Mouse (Mus musculus): ENCODE measurements around the gene Plekha4. TPM values are rescaled to one million over a fixed set of nuclear protein-coding genes. Genes with fewer than 3 reads are reported as not detected.
"Not testable (repeated sequence)": the region's sequence is repeated elsewhere in the genome, so short reads cannot be mapped to it uniquely, and the experiment has no call there.

The Plekha4 gene
- polyA plus RNA-seq, 1 experiment, result 4.6 TPM

DNA sequence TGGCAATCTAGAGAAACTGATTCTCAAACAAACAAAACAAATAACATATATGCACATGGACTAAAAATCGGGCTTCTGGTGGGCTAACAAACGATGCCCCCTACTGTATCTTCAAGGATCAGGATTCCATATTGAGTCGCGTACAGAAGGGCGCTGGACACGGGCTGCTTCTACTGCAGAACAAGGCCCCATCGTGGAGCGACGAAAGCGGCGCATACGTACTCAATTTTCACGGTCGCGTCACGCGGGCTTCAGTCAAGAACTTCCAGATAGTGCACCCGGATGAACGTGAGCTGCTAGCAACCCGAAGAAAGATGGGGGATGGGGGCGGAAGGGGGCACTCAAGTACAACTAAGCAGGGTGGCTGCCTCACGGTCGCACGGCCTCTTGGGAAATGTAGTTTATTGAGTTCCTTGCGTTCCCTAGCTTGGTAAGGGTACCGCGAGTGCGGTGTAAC, 4.4 kb upstream of the Plekha4 start:
- Histone ChIP-seq H3K27ac (ENCODE audit: insufficient read depth, low read depth, low read length) (peak overlapping the region; percentile 70), H3K36me3 (ENCODE audit: control insufficient read depth, insufficient read depth, low read length) (peaks cover 2% of the 10 kb centered on the region; the same call in 1 of the 2 replicates), H3K4me3 (ENCODE audit: insufficient read depth, low read depth, low read length) (peak overlapping the region; percentile 67), H3K4me1 (ENCODE audit: control insufficient read depth, insufficient read depth, low read length) (peaks cover 18% of the 10 kb centered on the region), H3K27me3 (replicated peaks; ENCODE audit: control insufficient read depth, insufficient read depth, low read length) (no peaks in the 10 kb centered on the region)
- WGBS, result 1% methylated on average over 28 of the region's 28 CpGs
- DNase-seq, result peak; percentile 94
- TF ChIP-seq CTCF (conservative IDR thresholded peaks at IDR 0.05; ENCODE audit: insufficient read depth, insufficient read length, low read depth, low read length) (no peak), POLR2A (IDR thresholded peaks at IDR 0.05; ENCODE audit: low read depth, low read length) (no peak)

DNA sequence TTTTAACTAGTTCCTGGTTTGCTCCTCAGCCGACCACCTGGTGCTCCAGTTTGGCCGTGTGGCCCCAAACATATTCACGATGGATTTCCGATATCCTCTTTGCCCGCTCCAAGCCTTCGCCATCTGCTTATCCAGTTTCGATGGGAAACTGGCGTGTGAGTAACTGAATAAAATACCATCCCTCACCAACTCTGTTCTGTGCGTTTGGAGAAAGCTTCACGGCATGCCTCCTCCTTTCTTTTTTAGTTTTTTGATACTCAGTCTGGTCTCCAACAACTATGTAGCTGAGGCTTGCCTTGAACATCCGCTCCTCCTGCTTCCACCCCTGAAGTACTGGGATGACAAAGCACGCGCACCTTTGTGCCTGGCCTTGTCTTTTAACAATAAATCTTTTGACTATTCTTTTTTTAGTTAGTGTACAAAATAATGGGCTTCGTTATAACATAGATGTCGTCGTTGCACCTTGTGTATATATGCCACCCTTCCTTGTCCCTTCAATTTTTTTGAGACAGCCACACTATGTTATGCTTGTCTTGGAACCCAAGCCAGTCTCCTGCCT, 3.9 kb upstream of the Plekha4 start:
- Histone ChIP-seq H3K27me3 (replicated peaks; ENCODE audit: control insufficient read depth, insufficient read depth, low read length) (no peaks in the 10 kb centered on the region), H3K4me1 (ENCODE audit: control insufficient read depth, insufficient read depth, low read length) (peaks cover 20% of the 10 kb centered on the region), H3K36me3 (ENCODE audit: control insufficient read depth, insufficient read depth, low read length) (peaks cover 2% of the 10 kb centered on the region; the same call in 1 of the 2 replicates), H3K27ac (ENCODE audit: insufficient read depth, low read depth, low read length) (no peak overlapping the region; the same call in 1 of the 2 replicates), H3K4me3 (ENCODE audit: insufficient read depth, low read depth, low read length) (peak overlapping the region; percentile 67)
- DNase-seq, result no peak
- no peak for TF ChIP-seq POLR2A (IDR thresholded peaks at IDR 0.05; ENCODE audit: low read depth, low read length)
- no peak for TF ChIP-seq CTCF (conservative IDR thresholded peaks at IDR 0.05; ENCODE audit: insufficient read depth, insufficient read length, low read depth, low read length)
- WGBS, result 58% methylated on average over 16 of the region's 16 CpGs

DNA sequence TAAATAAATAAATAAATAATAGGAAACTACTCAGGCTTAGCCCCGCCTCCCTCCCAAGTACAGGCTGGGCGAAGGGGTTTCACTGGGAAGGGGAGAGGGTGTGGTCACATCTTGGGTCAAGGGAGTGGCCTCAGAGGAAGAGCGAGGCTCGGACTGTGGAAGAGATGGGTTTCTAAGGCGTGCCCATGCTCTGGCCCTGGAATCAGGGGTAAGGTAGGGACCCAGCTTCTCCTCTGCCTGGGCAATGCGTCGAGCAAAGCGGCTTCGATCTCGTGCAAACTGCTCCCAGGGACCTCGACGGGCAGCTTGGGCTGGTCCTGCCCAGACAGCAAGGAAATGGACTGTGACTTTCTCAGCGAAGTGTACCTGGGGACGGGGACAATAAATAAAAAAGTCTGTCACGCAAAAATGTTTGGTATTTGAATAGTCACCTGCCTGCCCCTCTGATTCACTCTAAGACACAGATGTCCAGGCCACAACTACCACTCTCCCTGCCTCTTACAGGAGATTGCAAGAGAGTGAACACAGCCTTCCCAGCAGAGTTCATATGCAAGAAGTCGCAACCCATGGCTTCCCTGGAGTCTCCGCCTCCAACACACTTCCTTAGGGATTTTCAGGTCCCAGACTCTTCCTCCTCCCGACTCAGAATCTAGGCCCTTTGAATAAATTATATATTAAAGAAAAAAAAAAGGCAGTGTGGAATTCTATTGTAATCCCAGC, 3.0 kb upstream of the Plekha4 start:
- peak overlapping the region; percentile 20; the same call in 1 of the 2 replicates for H3K4me3 ChIP-seq (ENCODE audit: insufficient read depth, low read depth, low read length)
- H3K36me3 ChIP-seq (ENCODE audit: control insufficient read depth, insufficient read depth, low read length), result peaks cover 2% of the 10 kb centered on the region; the same call in 1 of the 2 replicates
- TF ChIP-seq CTCF (conservative IDR thresholded peaks at IDR 0.05; ENCODE audit: insufficient read depth, insufficient read length, low read depth, low read length), result no peak
- no peak for TF ChIP-seq POLR2A (IDR thresholded peaks at IDR 0.05; ENCODE audit: low read depth, low read length)
- H3K4me1 ChIP-seq (ENCODE audit: control insufficient read depth, insufficient read depth, low read length), result peaks cover 20% of the 10 kb centered on the region
- WGBS, result 47% methylated on average over 18 of the region's 18 CpGs
- H3K27me3 ChIP-seq (replicated peaks; ENCODE audit: control insufficient read depth, insufficient read depth, low read length), result no peaks in the 10 kb centered on the region
- peak; percentile 35 for DNase-seq
- H3K27ac ChIP-seq (ENCODE audit: insufficient read depth, low read depth, low read length), result peak overlapping the region; percentile 62

DNA sequence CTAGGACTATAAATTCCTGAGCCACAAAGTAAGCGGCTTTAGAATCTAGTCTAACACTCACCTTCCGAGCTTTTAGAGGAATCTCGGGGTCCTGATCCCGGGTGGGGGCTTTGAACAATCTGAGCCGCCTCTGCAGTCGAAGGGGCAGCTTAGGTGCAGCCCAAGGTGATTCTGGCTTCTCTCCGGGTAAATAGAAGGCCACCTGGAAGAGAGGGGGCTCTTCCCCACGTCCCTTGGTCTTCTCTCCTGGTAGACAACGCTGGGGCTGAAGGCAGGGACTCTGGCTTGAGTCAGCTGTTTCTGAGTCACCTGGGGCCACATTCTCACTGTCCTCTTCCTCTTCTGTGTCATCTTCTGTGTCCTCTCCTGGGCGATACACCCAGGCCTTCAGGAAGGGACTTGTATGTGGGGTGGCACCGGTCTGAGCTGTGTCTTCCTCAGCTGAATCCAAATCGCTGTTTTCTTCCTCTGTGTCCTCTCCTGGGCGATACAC, 2.4 kb upstream of the Plekha4 start:
- H3K27ac ChIP-seq (ENCODE audit: insufficient read depth, low read depth, low read length), result no peak overlapping the region; the same call in 1 of the 2 replicates
- TF ChIP-seq POLR2A (IDR thresholded peaks at IDR 0.05; ENCODE audit: low read depth, low read length) (no peak), CTCF (conservative IDR thresholded peaks at IDR 0.05; ENCODE audit: insufficient read depth, insufficient read length, low read depth, low read length) (no peak)
- H3K4me3 ChIP-seq (ENCODE audit: insufficient read depth, low read depth, low read length), result 0 out of 2 replicates have a peak overlapping the region, but pooled peaks have one; percentile 2
- no peaks in the 10 kb centered on the region for H3K27me3 ChIP-seq (replicated peaks; ENCODE audit: control insufficient read depth, insufficient read depth, low read length)
- DNase-seq, result no peak
- 63% methylated on average over 13 of the region's 13 CpGs for WGBS
- H3K4me1 ChIP-seq (ENCODE audit: control insufficient read depth, insufficient read depth, low read length), result peaks cover 20% of the 10 kb centered on the region
- peaks cover 2% of the 10 kb centered on the region; the same call in 1 of the 2 replicates for H3K36me3 ChIP-seq (ENCODE audit: control insufficient read depth, insufficient read depth, low read length)

DNA sequence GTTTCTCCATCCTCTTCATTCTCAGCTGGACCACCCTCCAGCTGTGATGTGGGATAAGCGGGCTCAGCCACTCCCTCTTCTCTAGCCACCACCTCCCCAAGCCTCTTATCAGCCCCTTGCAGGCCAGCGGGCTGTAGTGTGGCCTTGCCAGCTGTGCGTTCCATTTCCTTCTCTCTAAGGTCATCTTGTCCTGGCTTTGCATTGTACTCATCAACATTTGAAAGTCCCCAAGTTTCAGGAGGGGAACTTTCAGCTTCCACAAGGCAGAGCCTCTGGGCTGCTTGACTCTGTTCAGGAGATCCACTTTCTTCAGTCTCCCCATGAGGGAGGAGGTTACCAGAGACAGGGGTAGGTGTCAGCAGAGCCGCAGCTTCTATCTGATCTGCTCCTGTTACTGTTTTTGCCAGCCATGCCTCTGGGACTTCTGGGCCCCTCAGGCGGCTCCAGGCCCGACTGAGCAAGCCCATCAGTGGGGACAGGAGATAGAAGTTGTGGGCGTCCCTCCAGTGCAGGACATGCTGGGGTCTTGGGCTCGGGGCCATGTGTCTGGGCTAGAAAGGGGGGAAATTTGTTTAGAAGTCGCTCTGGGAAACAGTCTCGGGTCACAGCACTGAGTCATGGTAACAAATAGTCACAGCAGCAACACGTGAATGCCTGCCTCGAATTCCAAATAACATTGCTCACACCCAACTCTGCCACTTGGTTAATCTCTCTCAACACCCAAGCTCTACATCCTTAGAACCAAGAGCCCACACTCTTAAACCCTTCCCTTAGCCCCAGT, 1.1 kb upstream of the Plekha4 start:
- H3K27me3 ChIP-seq (replicated peaks; ENCODE audit: control insufficient read depth, insufficient read depth, low read length), result no peaks in the 10 kb centered on the region
- DNase-seq, result peak; percentile 55
- WGBS, result 24% methylated on average over 12 of the region's 12 CpGs

DNA sequence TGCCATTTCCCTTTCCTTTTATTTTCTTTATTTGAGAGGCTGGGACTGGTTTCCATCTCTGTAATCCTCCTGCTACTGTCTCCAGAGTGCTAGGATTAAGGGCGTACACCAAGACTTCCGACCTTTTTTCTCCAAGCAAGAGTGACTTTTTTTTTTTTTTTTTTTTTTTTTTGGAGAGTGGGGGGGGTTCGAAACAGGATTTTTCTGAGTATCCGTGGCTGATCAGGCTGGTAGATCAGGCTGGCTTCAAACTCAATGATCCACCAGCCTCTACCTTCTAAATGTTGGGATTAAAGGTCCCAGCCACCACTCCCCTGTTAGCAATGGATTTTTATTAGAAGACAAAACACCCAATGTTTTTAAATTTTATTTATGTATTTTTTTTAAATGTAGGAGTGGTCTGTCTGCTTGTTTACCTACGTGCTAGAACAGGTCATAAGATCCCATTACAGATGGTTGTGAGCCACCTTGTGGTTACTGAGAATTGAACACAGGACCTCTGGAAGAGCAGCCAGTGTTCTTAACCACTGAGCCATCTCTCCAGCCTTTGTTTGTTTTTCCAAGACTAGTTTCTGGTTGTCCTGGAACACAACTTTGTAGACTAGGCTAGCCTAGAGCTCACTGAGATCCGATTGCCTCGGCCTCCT, 467 bp downstream of the Plekha4 start:
- 24% methylated on average over 7 of the region's 7 CpGs for WGBS
- Histone ChIP-seq H3K27me3 (replicated peaks; ENCODE audit: control insufficient read depth, insufficient read depth, low read length) (no peaks in the 10 kb centered on the region), H3K4me3 (ENCODE audit: insufficient read depth, low read depth, low read length) (peak overlapping the region; percentile 80), H3K4me1 (ENCODE audit: control insufficient read depth, insufficient read depth, low read length) (peaks cover 20% of the 10 kb centered on the region), H3K27ac (ENCODE audit: insufficient read depth, low read depth, low read length) (peak overlapping the region; percentile 91), H3K36me3 (ENCODE audit: control insufficient read depth, insufficient read depth, low read length) (peaks cover 2% of the 10 kb centered on the region; the same call in 1 of the 2 replicates)
- DNase-seq, result peak; percentile 72
- TF ChIP-seq POLR2A (IDR thresholded peaks at IDR 0.05; ENCODE audit: low read depth, low read length) (no peak), CTCF (conservative IDR thresholded peaks at IDR 0.05; ENCODE audit: insufficient read depth, insufficient read length, low read depth, low read length) (0 out of 2 replicates have a peak, but pooled peaks have one; percentile 5)

More for the DNA sequence above, 1.1 kb upstream of the Plekha4 start:
- TF ChIP-seq POLR2A (IDR thresholded peaks at IDR 0.05; ENCODE audit: low read depth, low read length) (no peak), CTCF (conservative IDR thresholded peaks at IDR 0.05; ENCODE audit: insufficient read depth, insufficient read length, low read depth, low read length) (no peak)
- peak overlapping the region; percentile 95 for H3K27ac ChIP-seq (ENCODE audit: insufficient read depth, low read depth, low read length)
- peaks cover 2% of the 10 kb centered on the region; the same call in 1 of the 2 replicates for H3K36me3 ChIP-seq (ENCODE audit: control insufficient read depth, insufficient read depth, low read length)
- H3K4me1 ChIP-seq (ENCODE audit: control insufficient read depth, insufficient read depth, low read length), result peaks cover 20% of the 10 kb centered on the region
- peak overlapping the region; percentile 80 for H3K4me3 ChIP-seq (ENCODE audit: insufficient read depth, low read depth, low read length)

DNA sequence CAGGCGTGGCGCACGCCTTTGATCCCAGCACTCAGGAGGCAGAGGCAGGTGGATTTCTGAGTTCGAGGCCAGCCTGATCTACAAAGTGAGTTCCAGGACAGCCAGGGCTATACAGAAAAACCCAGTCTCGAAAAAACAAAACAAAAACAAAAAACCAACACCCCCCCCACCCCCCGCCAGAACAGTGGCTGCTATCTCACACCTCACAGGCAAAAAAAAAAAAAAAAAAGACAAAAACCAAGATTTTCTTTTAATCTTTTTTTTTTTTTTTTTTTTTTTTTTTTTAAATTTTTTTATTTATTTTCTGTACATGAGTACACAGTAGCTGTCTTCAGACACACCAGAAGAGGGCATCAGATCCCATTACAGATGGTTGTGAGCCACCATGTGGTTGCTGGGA, 1.0 kb downstream of the Plekha4 start:
- 91% methylated on average over 6 of the region's 6 CpGs for WGBS

More for the DNA sequence above, 1.0 kb downstream of the Plekha4 start:
- H3K4me1 ChIP-seq (ENCODE audit: control insufficient read depth, insufficient read depth, low read length), result peaks cover 18% of the 10 kb centered on the region
- not testable (repeated sequence) for H3K27me3 ChIP-seq (replicated peaks; ENCODE audit: control insufficient read depth, insufficient read depth, low read length); H3K4me3 ChIP-seq (ENCODE audit: insufficient read depth, low read depth, low read length); DNase-seq; H3K36me3 ChIP-seq (ENCODE audit: control insufficient read depth, insufficient read depth, low read length); H3K27ac ChIP-seq (ENCODE audit: insufficient read depth, low read depth, low read length)

All from kidney, adult 2 months (tissue).